Mouse (Mus musculus): ENCODE data around the gene Pkhd1. TPM values are rescaled to one million over a fixed set of nuclear protein-coding genes. Genes with fewer than 3 reads are reported as not detected.
"Not testable (repeated sequence)": the region's sequence is repeated elsewhere in the genome, so short reads cannot be mapped to it uniquely, and the experiment has no call there.

Gene Pkhd1
- polyA plus RNA-seq, 1 experiment from 2014 or later: 0.16 TPM

DNA sequence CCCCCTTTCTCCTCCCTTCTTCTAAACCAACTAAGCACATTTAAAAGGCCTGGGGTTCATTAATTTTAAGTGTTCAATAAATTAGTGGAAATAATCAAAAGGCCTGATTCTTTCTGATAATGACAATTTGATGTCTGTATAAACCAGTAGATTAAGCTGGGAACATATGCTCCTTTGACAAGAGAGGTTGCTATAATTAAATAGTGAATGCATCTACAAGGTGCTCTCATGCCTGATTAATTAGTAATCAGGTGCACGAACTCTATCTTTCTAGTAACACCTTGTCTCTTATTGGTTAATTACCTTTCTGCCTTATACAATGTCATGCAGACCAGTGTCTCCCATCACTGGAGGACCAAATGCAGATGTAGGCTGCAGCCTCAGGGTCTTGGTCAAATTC is 329.2 kb downstream of the Pkhd1 start:
- H3K4me1 ChIP-seq (replicated peaks; ENCODE audit: control insufficient read depth, insufficient read depth, low read length): no peaks in the 10 kb centered on the region
- H3K4me2 ChIP-seq (replicated peaks; ENCODE audit: low read depth): no peak overlapping the region
- no peak overlapping the region for H3K9ac ChIP-seq (ENCODE audit: low read depth, low read length)
- no peak for TF ChIP-seq CTCF (IDR thresholded peaks at IDR 0.05; ENCODE audit: low read depth)
- no peak overlapping the region for H3K4me3 ChIP-seq (ENCODE audit: low read depth, low read length)
- H3K27ac ChIP-seq (ENCODE audit: low read depth, low read length): no peak overlapping the region
- no peaks in the 10 kb centered on the region for H3K27me3 ChIP-seq (replicated peaks; ENCODE audit: control insufficient read depth, insufficient read depth, low read length)
- WGBS: 78% methylated on average over 1 of the region's 1 CpGs
- no peaks in the 10 kb centered on the region for H3K36me3 ChIP-seq (ENCODE audit: control insufficient read depth, insufficient read depth)
- H3K9me3 ChIP-seq (ENCODE audit: control insufficient read depth): no peaks in the 10 kb centered on the region
- ATAC-seq: no peak

- no peak overlapping the region for H3K27ac ChIP-seq (ENCODE audit: low read depth, low read length)
- no peaks in the 10 kb centered on the region for H3K9me3 ChIP-seq (ENCODE audit: control insufficient read depth)
- 62% methylated on average over 5 of the region's 5 CpGs for WGBS
- H3K4me1 ChIP-seq (replicated peaks; ENCODE audit: control insufficient read depth, insufficient read depth, low read length): no peaks in the 10 kb centered on the region
- no peaks in the 10 kb centered on the region for H3K27me3 ChIP-seq (replicated peaks; ENCODE audit: control insufficient read depth, insufficient read depth, low read length)
- no peak overlapping the region for H3K4me3 ChIP-seq (ENCODE audit: low read depth, low read length)
- H3K36me3 ChIP-seq (ENCODE audit: control insufficient read depth, insufficient read depth): no peaks in the 10 kb centered on the region
- no peak for ATAC-seq
- no peak overlapping the region for H3K4me2 ChIP-seq (replicated peaks; ENCODE audit: low read depth)
- H3K9ac ChIP-seq (ENCODE audit: low read depth, low read length): no peak overlapping the region
- no peak for TF ChIP-seq CTCF (IDR thresholded peaks at IDR 0.05; ENCODE audit: low read depth)
Observed at GRCm38 (mm10) chr1:20260403-20260802, 357.5 kb downstream of the Pkhd1 start.

- H3K4me1 ChIP-seq (replicated peaks; ENCODE audit: control insufficient read depth, insufficient read depth, low read length): no peaks in the 10 kb centered on the region
- 45% methylated on average over 2 of the region's 2 CpGs for WGBS
- no peak for ATAC-seq
- no peak overlapping the region for H3K4me2 ChIP-seq (replicated peaks; ENCODE audit: low read depth)
- H3K27me3 ChIP-seq (replicated peaks; ENCODE audit: control insufficient read depth, insufficient read depth, low read length): no peaks in the 10 kb centered on the region
- no peak for TF ChIP-seq CTCF (IDR thresholded peaks at IDR 0.05; ENCODE audit: low read depth)
- H3K9me3 ChIP-seq (ENCODE audit: control insufficient read depth): no peaks in the 10 kb centered on the region
- H3K9ac ChIP-seq (ENCODE audit: low read depth, low read length): no peak overlapping the region
- H3K27ac ChIP-seq (ENCODE audit: low read depth, low read length): no peak overlapping the region
- no peak overlapping the region for H3K4me3 ChIP-seq (ENCODE audit: low read depth, low read length)
- no peaks in the 10 kb centered on the region for H3K36me3 ChIP-seq (ENCODE audit: control insufficient read depth, insufficient read depth)
Observed at GRCm38 (mm10) chr1:20248169-20248568, 369.7 kb downstream of the Pkhd1 start.

DNA sequence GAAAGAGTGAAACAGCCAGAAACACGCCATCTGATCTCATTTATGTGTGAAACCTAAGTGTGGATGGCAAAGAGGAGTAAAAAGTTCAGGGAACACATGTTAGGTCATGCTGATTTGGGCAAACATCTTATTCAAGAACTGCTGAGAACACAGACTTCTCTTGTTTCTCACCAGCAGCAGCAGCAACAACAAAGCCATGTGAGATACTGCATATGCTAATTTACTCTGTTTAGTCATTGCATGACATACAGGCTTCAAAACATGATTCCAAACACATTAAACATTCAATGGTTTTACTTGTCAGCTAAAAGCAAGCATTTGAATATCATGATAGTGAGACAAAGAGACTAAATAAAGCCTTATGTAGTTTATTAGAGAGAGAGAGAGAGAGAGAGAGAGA is 401.2 kb downstream of the Pkhd1 start:
- no peak for ATAC-seq
- H3K9me3 ChIP-seq (ENCODE audit: control insufficient read depth): no peaks in the 10 kb centered on the region
- TF ChIP-seq CTCF (IDR thresholded peaks at IDR 0.05; ENCODE audit: low read depth): no peak
- WGBS: 81% methylated on average over 1 of the region's 1 CpGs
- H3K4me1 ChIP-seq (replicated peaks; ENCODE audit: control insufficient read depth, insufficient read depth, low read length): no peaks in the 10 kb centered on the region
- H3K9ac ChIP-seq (ENCODE audit: low read depth, low read length): no peak overlapping the region
- no peak overlapping the region for H3K4me2 ChIP-seq (replicated peaks; ENCODE audit: low read depth)
- no peaks in the 10 kb centered on the region for H3K36me3 ChIP-seq (ENCODE audit: control insufficient read depth, insufficient read depth)
- no peak overlapping the region for H3K27ac ChIP-seq (ENCODE audit: low read depth, low read length)
- H3K27me3 ChIP-seq (replicated peaks; ENCODE audit: control insufficient read depth, insufficient read depth, low read length): no peaks in the 10 kb centered on the region
- H3K4me3 ChIP-seq (ENCODE audit: low read depth, low read length): no peak overlapping the region

- 63% methylated on average over 9 of the region's 9 CpGs for WGBS
- Histone ChIP-seq H3K36me3 (ENCODE audit: control insufficient read depth, insufficient read depth) (no peaks in the 10 kb centered on the region), H3K9me3 (ENCODE audit: control insufficient read depth) (no peaks in the 10 kb centered on the region), H3K27ac (ENCODE audit: low read depth, low read length) (no peak overlapping the region), H3K27me3 (replicated peaks; ENCODE audit: control insufficient read depth, insufficient read depth, low read length) (no peaks in the 10 kb centered on the region), H3K4me3 (ENCODE audit: low read depth, low read length) (no peak overlapping the region), H3K9ac (ENCODE audit: low read depth, low read length) (no peak overlapping the region), H3K4me1 (replicated peaks; ENCODE audit: control insufficient read depth, insufficient read depth, low read length) (no peaks in the 10 kb centered on the region), H3K4me2 (replicated peaks; ENCODE audit: low read depth) (no peak overlapping the region)
- no peak for ATAC-seq
- TF ChIP-seq CTCF (IDR thresholded peaks at IDR 0.05; ENCODE audit: low read depth): no peak
Observed at GRCm38 (mm10) chr1:20190444-20190843, 427.4 kb downstream of the Pkhd1 start.

DNA sequence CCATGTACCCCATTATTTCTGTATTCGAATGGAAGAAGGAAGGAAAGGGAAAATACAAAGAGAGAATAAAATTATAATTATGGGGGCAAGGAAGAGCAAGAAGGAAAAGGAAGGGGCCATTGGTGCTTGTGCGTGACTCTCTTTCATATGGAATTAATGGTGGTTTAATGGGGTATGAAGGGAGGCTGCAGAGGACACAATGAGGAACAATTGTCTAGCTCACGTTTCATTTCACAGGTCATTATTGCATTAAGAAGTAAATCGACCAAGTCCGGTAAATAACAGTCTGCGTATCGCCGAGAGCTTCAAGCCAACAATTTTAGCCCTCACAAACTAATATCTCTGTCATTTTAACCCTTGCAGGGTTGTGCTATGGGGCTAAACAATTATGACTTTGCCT is 437.7 kb downstream of the Pkhd1 start:
- no peaks in the 10 kb centered on the region for H3K36me3 ChIP-seq (ENCODE audit: control insufficient read depth, insufficient read depth)

DNA sequence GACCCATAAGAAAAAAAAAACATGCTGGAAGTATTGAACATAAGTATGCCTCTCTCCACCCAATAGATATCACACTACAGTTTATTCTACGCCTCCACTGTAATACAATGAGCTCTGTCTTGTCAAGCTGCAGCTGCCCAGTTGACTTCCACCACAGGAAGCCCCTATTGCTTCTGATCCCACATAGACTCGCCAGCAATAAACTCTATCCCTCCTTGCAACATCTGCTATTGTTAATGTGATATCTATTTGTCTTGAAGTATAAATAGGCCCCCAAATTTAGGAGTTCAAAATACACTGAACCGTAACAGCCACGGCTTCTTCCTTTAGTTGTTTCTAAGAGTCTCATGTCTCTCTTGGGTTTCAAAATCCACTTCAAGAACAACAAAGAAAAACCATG is 446.7 kb downstream of the Pkhd1 start:
- H3K27ac ChIP-seq (ENCODE audit: low read depth, low read length): no peak overlapping the region
- H3K4me1 ChIP-seq (replicated peaks; ENCODE audit: control insufficient read depth, insufficient read depth, low read length): no peaks in the 10 kb centered on the region
- no peak overlapping the region for H3K4me3 ChIP-seq (ENCODE audit: low read depth, low read length)
- no peak overlapping the region for H3K4me2 ChIP-seq (replicated peaks; ENCODE audit: low read depth)
- H3K27me3 ChIP-seq (replicated peaks; ENCODE audit: control insufficient read depth, insufficient read depth, low read length): no peaks in the 10 kb centered on the region
- no peaks in the 10 kb centered on the region for H3K9me3 ChIP-seq (ENCODE audit: control insufficient read depth)
- H3K36me3 ChIP-seq (ENCODE audit: control insufficient read depth, insufficient read depth): no peaks in the 10 kb centered on the region
- no peak overlapping the region for H3K9ac ChIP-seq (ENCODE audit: low read depth, low read length)
- no peak for TF ChIP-seq CTCF (IDR thresholded peaks at IDR 0.05; ENCODE audit: low read depth)
- 74% methylated on average over 4 of the region's 4 CpGs for WGBS
- ATAC-seq: no peak

More for the DNA sequence above, 437.7 kb downstream of the Pkhd1 start:
- Histone ChIP-seq H3K9ac (ENCODE audit: low read depth, low read length) (no peak overlapping the region), H3K9me3 (ENCODE audit: control insufficient read depth) (no peaks in the 10 kb centered on the region), H3K27ac (ENCODE audit: low read depth, low read length) (no peak overlapping the region), H3K4me3 (ENCODE audit: low read depth, low read length) (no peak overlapping the region), H3K4me2 (replicated peaks; ENCODE audit: low read depth) (no peak overlapping the region), H3K27me3 (replicated peaks; ENCODE audit: control insufficient read depth, insufficient read depth, low read length) (no peaks in the 10 kb centered on the region), H3K4me1 (replicated peaks; ENCODE audit: control insufficient read depth, insufficient read depth, low read length) (no peaks in the 10 kb centered on the region)
- 81% methylated on average over 8 of the region's 8 CpGs for WGBS
- no peak for ATAC-seq
- no peak for TF ChIP-seq CTCF (IDR thresholded peaks at IDR 0.05; ENCODE audit: low read depth)

DNA sequence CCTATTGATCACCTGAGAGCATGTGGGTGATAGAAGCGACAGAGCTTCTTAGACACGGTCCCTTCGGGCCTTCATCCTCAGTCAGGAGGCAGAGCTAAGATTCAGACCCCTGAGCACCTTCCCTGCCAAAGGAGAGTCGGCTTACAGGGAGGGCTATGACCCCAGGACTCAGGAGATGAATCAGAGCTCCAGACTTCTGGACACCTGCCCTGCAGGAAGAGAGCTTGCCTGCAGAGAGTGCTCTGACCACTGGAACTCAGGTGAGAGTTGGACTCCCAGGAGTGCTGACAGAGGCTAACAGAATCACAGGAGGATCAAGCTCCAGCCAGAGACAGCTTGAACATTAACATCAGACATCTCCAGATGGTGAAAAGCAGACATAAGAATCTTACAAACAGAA is 467.2 kb downstream of the Pkhd1 start:
- not testable (repeated sequence) for H3K9me3 ChIP-seq (ENCODE audit: control insufficient read depth); H3K9ac ChIP-seq (ENCODE audit: low read depth, low read length); H3K27me3 ChIP-seq (replicated peaks; ENCODE audit: control insufficient read depth, insufficient read depth, low read length); H3K4me2 ChIP-seq (replicated peaks; ENCODE audit: low read depth); ATAC-seq; H3K27ac ChIP-seq (ENCODE audit: low read depth, low read length); H3K36me3 ChIP-seq (ENCODE audit: control insufficient read depth, insufficient read depth); H3K4me1 ChIP-seq (replicated peaks; ENCODE audit: control insufficient read depth, insufficient read depth, low read length); H3K4me3 ChIP-seq (ENCODE audit: low read depth, low read length)
- 76% methylated on average over 4 of the region's 4 CpGs for WGBS
